Mouse (Mus musculus): ENCODE measurements around the gene Cmtm4.

DNA sequence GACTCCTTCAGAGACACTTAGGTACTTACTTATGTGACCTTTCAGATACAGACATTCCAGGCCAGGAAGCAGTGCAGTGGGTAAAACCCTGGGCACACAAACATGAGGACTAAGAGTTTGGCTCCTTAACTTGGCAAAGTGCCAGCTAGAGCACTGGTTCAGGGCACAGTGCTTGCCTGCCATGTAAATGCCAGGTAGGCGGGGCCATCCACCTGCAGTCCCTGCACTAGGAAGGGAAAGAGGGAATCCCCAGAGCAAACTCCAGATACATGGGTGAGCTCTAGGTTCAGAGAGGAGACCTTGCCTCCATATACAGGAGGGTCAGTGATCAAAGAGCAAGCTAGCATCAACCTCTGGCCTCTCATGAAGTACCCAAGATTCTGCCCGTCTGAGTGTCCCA lies 7.6 kb downstream of the Cmtm4 start:
- no peak for TF ChIP-seq CTCF (IDR thresholded peaks at IDR 0.05; ENCODE audit: low read depth)
- no peak for TF ChIP-seq EP300 (IDR thresholded peaks at IDR 0.05; ENCODE audit: low read depth)

Data from liver, embryonic 14.5 days (tissue).